Mouse (Mus musculus): ENCODE measurements around the gene Tspear.
"Not testable (repeated sequence)": the region's sequence is repeated elsewhere in the genome, so short reads cannot be mapped to it uniquely, and the experiment has no call there.

The Tspear gene

GRCm38 (mm10) chr10:77713734-77714133 is 27.4 kb downstream of the Tspear start:
- no peak for DNase-seq (ENCODE audit: low spot score)

DNA sequence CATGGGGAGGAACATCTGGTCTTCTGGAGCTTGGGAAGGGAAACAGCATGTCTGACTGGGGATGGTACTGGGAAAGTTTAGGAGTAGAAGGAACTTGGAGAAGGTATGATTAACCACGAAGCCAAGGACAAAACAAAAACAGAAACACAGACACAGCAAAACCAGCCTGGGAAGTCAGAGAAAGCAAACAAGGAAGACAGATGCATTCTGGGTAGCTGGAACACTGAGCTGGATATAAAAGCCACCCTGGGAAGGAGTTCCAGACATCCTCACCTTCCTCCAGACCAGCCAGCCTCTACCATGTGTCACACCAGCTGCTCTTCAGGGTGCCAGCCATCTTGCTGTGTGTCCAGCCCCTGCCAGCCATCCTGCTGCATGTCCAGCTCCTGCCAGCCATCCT is 29.1 kb downstream of the Tspear start, which contains the start of gene Gm10142:
Gm10142 (plus strand) TSS at position 301 of the 400 bp plus-strand sequence.
- no peak for DNase-seq (ENCODE audit: low spot score)

- not testable (repeated sequence) for DNase-seq (ENCODE audit: low spot score)
Measured at GRCm38 (mm10) chr10:77720299-77720698, 33.9 kb downstream of the Tspear start, which contains the start of gene Krtap12-1. Gene Krtap12-1, plus strand, starts transcription at chr10:77720599.

- DNase-seq (ENCODE audit: low spot score), result no peak
Measured at GRCm38 (mm10) chr10:77724855-77725254, 38.5 kb downstream of the Tspear start.

DNA sequence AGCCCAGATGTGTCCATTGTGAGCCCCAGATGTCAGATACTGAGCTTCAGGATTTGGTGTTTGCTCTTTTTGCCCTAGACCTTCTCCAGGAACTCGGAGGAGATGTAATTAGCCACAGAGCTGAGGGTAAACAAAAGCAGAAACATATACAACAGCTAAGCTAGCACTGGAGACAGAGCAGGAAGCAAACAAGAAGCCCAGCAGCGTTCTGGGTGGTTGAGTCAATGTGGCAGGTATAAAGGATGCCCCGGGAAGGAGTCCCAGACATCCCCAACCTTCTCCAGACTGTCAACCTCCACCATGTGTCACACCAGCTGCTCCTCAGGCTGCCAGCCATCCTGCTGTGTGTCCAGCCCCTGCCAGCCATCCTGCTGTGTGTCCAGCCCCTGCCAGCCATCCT is 39.8 kb downstream of the Tspear start, which contains the start of gene Gm10100:
Gm10100 (plus strand) TSS at position 301 of the 400 bp plus-strand sequence.
- DNase-seq (ENCODE audit: low spot score), result no peak

DNA sequence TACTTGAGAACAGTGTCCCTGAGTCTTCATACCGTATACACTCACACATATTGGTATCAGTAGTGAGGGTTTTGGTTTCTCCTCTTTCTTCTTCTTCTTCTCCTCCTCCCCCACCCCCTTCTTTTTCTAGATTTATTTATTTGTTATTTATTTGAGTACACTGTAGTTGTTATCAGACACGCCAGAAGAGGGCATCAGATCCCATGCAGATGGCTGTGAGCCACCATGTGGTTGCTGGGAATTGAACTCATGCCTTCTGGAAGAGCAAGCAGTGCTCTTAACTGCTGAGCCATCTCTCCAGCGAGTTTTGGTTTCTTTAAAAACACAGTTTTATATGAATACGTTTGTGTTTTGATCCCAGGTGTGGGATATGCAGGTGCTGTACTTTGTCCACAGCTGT is 41.9 kb downstream of the Tspear start:
- no peak for DNase-seq (ENCODE audit: low spot score)

DNA sequence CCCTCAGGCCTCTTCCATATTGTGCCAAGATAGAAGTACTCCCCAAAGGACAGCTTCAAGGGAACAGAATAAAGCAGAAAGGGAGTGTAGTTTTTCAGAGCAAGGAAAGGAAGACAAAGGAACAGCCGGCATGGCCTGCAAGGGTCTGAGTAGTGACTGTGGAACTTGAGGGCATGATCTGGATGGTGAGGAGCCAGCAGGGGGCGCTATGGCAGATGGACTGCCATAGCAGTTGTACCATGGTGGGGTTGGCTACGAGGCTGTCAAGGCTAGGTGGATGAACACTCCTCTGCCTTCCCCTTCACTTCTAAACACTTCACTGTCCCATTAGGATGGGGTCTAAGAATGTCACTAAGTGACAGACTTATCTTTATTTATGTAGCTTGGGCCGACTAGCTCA is 42.9 kb downstream of the Tspear start:
- DNase-seq (ENCODE audit: low spot score), result no peak

DNA sequence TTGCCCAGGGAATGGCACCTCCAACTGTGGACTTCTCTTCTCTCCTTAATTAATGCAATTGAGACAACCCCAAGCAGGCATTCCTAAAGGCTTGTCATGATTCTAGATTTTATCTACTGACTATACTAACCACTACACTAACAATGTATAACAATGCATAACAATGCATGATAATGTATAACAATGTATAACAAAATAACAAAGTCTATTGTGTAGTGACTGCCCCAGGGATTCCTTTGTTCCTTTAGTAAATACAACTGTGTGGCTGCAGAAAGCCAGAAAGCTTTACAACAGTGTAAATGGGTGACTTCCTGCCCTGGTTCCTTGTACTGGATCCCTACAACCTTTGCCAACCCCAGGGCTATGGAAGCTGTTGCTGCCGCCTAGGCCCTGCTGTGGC is 49.6 kb downstream of the Tspear start:
- DNase-seq (ENCODE audit: low spot score), result no peak

GRCm38 (mm10) chr10:77738929-77739328 is 52.6 kb downstream of the Tspear start:
- no peak for DNase-seq (ENCODE audit: low spot score)

DNA sequence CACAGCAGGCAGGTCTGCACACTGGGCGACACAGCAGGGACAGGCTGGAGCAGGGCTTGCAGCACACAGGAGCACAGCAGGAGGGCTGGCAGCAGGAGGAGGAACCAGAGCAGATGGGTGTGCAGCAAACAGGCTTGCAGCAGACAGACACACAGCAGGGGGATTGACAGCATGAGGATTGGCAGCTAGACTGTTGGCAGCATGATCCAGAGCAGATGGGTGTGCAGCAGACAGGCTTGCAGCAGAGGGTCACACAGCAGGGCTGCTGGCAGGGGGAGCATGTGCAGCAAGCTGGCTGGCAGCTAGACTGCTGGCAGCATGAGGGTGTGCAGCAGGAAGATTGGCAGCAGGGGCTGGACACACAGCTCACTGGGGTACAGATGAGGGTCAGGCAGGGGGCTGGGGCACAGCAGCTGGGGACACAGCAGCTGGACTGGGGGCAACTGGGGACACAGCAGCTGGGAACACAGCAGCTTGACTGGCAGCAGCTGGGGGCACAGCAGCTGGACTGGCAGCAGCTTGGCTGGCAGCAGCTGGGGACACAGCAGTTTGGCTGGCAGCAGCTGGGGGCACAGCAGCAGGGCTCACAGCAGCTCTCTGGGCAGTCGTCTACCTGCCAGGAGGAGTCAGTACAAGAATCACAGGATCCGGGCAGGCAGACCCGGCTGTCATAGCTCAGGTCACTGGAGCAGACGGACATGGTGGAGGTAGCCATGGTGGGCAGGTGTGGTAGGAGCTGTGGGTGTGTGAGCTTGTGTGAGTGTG is 55.7 kb downstream of the Tspear start, which contains the start of gene Gm18596:
Gm18596 (minus strand) TSS at position 715 of the 765 bp plus-strand sequence.
- not testable (repeated sequence) for DNase-seq (ENCODE audit: low spot score)

- DNase-seq (ENCODE audit: low spot score), result not testable (repeated sequence)
Measured at GRCm38 (mm10) chr10:77750686-77751085, 64.3 kb downstream of the Tspear start.

GRCm38 (mm10) chr10:77751254-77751653 is 64.9 kb downstream of the Tspear start, which contains the start of gene Gm9736:
Gene Gm9736, minus strand, starts transcription at chr10:77751354.
- not testable (repeated sequence) for DNase-seq (ENCODE audit: low spot score)

DNA sequence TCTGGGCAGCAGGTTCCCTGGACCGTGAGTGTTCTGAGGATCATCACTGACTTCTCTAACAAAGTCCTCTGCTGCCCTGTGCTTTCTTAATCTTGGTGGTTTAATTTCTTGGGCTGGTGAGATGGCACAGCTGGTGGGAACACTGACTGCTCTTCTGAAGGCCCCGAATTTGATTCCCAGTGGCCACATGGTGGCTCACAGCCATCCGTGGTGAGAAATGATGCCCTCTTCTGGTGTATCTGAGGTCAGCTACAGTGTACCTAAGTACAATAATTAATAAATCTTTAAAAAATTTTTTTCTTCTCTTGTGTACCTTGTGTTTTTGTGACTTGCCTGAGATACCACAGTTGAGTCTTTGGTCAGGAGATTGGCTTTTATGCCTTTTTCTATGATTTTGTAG is 65.9 kb downstream of the Tspear start:
- not testable (repeated sequence) for DNase-seq (ENCODE audit: low spot score)

DNA sequence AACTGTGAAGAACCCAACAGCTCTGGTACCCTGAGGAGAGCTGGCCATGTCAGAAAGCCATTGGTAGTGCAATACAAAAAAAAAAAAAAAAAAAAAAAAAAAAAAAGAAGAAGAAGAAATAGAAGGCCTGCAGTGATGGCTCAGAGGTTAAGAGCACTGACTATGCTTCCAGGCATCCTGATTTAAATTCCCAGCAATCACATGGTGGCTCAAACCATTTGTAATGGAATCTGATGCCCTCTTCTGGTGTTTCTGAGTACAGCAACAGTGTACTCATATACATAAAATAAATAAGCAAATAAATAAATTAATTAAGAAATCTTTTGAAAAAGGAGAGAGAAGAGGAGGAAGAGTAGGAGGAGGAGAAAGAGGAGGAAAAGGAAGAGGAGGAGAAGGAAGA is 67.1 kb downstream of the Tspear start:
- no peak for DNase-seq (ENCODE audit: low spot score)

GRCm38 (mm10) chr10:77759582-77759981 is 73.2 kb downstream of the Tspear start, which contains the start of gene Gm3233:
Gene Gm3233, minus strand, starts transcription at chr10:77759682.
- not testable (repeated sequence) for DNase-seq (ENCODE audit: low spot score)

DNA sequence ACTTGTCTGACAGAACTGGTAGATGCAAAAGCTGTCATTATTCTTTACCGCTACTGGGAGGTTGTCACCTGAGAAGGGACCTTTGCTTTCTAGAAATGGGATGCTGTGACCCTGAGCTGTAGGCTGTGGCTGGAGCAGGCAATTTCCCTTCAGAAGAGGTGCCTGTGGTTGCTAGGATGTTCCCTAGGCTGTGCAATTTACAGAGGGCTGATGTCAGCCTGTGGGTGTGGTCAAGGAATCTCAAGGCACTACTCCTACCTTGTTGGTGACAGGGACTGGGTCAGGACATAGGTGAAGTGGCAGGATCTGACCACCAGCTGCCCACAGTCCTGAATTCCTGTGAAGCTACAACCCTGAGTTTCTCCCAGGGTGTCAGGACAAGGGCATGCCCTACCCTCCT is 83.4 kb downstream of the Tspear start:
- DNase-seq (ENCODE audit: low spot score), result no peak

DNA sequence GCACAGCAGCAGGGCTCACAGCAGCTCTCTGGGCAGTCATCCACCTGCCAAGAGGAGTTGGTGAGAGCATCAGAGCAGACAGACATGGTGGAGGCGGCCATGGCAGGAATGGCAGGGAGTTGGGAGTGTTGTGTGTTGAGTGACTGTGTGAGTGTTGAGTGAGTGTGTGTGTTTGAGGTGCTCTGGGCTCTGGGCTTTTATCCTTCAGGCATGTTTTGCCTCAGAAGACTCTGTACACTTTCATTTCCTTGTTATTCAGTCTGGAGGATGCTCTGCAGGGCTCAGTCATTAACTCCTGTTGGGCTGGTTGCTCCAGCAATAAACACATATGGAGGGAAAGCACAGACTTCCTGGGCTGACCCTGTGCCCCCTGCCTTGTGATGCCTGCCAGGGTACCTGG is 84.9 kb downstream of the Tspear start, which contains the start of gene Gm3238:
Gm3238 (minus strand) TSS at position 101 of the 400 bp plus-strand sequence.
- DNase-seq (ENCODE audit: low spot score), result not testable (repeated sequence)

DNA sequence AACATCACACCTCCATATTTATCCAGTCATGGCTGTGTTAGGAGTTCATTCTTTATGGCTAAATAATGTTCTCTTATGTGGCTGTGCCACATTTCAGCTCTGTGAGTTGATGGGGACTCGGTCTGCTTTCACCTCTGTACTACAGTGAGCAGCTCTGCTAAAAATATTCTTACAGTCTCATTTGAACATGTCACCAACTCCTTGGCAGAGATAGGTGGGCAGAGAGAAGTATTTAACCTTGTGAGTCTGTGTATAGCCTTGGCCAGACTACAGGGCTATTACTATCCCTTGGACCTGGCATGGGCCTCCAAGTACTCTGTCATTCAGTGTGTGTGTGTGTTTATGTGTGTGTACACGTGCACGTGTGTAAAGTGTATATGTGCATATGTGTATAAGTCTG is 85.8 kb downstream of the Tspear start:
- not testable (repeated sequence) for DNase-seq (ENCODE audit: low spot score)

- not testable (repeated sequence) for DNase-seq (ENCODE audit: low spot score)
Measured at GRCm38 (mm10) chr10:77776844-77777243, 90.5 kb downstream of the Tspear start, which contains the start of gene Gm7138. Gene Gm7138, minus strand, starts transcription at chr10:77776944.

DNA sequence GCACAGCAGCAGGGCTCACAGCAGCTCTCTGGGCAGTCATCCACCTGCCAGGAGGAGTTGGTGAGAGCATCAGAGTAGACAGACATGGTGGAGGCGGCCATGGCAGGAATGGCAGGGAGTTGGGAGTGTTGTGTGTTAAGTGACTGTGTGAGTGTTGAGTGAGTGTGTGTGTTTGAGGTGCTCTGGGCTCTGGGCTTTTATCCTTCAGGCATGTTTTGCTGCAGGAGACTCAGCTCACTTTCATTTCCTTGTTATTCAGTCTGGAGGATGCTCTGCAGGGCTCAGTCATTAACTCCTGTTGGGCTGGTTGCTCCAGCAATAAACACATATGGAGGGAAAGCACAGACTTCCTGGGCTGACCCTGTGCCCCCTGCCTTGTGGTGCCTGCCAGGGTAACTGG is 96.1 kb downstream of the Tspear start, which contains the start of gene Gm3250:
Gm3250 (minus strand) TSS at position 101 of the 400 bp plus-strand sequence.
- DNase-seq (ENCODE audit: low spot score), result not testable (repeated sequence)

- not testable (repeated sequence) for DNase-seq (ENCODE audit: low spot score)
Measured at GRCm38 (mm10) chr10:77783396-77783795, 97.0 kb downstream of the Tspear start.

GRCm38 (mm10) chr10:77787876-77788275 is 101.5 kb downstream of the Tspear start, which contains the start of gene Gm7137:
Gene Gm7137, minus strand, starts transcription at chr10:77788200.
- DNase-seq (ENCODE audit: low spot score), result not testable (repeated sequence)

GRCm38 (mm10) chr10:77788621-77789020 is 102.3 kb downstream of the Tspear start:
- no peak for DNase-seq (ENCODE audit: low spot score)
